Mouse (Mus musculus) forebrain, embryonic 10.5 days (tissue): ENCODE data around the gene Cpne2. TPM values are rescaled to one million over a fixed set of nuclear protein-coding genes. Genes with fewer than 3 reads are reported as not detected.
A peak's percentile ranks its signal among the peaks of the same experiment; 100 is the strongest.

Experiments used
- DNase-seq: peaks from one replicate; pipeline ENCODE4 v3.0.0-alpha.2; 2017; ENCODE audit warnings: low spot score; ENCODE audit errors: extremely low spot score
- H3K27ac ChIP-seq: fragments of 300-500 bp; sonication (generic); 2 replicates; pipeline ENCODE4 v1.5.1; 2016; ENCODE audit warnings: mild to moderate bottlenecking
- H3K27me3 ChIP-seq: fragments of 300-500 bp; sonication (generic); 2 replicates; pipeline ENCODE4 v1.6.1; 2016; ENCODE audit warnings: mild to moderate bottlenecking; ENCODE audit not compliant: poor library complexity, severe bottlenecking
- H3K36me3 ChIP-seq: fragments of 300-500 bp; sonication (generic); replicated peaks from 2 replicates; pipeline ENCODE4 v1.6.1; 2016; ENCODE audit warnings: mild to moderate bottlenecking, moderate library complexity
- H3K4me1 ChIP-seq: fragments of 300-500 bp; sonication (generic); 2 replicates; pipeline ENCODE4 v1.6.1; 2016
- H3K4me3 ChIP-seq: fragments of 300-500 bp; sonication (generic); 2 replicates; pipeline ENCODE4 v1.5.1; 2016; ENCODE audit warnings: mild to moderate bottlenecking, moderate library complexity
- H3K9me3 ChIP-seq: fragments of 300-500 bp; sonication (generic); 2 replicates; pipeline ENCODE4 v1.6.1; 2016; ENCODE audit warnings: mild to moderate bottlenecking, moderate library complexity
- WGBS: fragments of 180-500 bp; shearing (Covaris S2); methylation state at CpG from one replicate; pipeline ENCODE4 v1.1.7; 2016; 5-methylcytosine and 5-hydroxymethylcytosine counted together
- polyA plus RNA-seq: library from polyadenylated mRNA; unstranded; fragments of >200 nt; fragmentation: Nextera tagmentation; extraction: Ambion mirVana; gene quantifications from 2 replicates; pipeline ENCODE4 v1.2.1, GENCODE M21; 2016

Cpne2 gene
- polyA plus RNA-seq, 1 experiment from 2014 or later, result 16.3 TPM

GRCm38 (mm10) chr8:94521481-94521880 is 11.3 kb upstream of the Cpne2 start:
- H3K4me3 ChIP-seq, result no peak overlapping the region
- H3K27ac ChIP-seq, result no peak overlapping the region
- no peak for DNase-seq
- H3K9me3 ChIP-seq, result no peaks in the 10 kb centered on the region
- whole genome bisulfite sequencing, result 56% methylated on average over 4 of the region's 4 CpGs
- H3K27me3 ChIP-seq, result no peaks in the 10 kb centered on the region
- H3K4me1 ChIP-seq, result no peaks in the 10 kb centered on the region
- H3K36me3 ChIP-seq, result no peaks in the 10 kb centered on the region

GRCm38 (mm10) chr8:94522482-94522881 is 10.3 kb upstream of the Cpne2 start:
- Histone ChIP-seq H3K9me3 (no peaks in the 10 kb centered on the region), H3K4me1 (no peaks in the 10 kb centered on the region), H3K4me3 (no peak overlapping the region), H3K27ac (no peak overlapping the region), H3K27me3 (no peaks in the 10 kb centered on the region), H3K36me3 (no peaks in the 10 kb centered on the region)
- DNase-seq, result no peak
- WGBS, result 81% methylated on average over 3 of the region's 3 CpGs

- DNase-seq, result no peak
- Histone ChIP-seq H3K36me3 (no peaks in the 10 kb centered on the region), H3K4me1 (no peaks in the 10 kb centered on the region), H3K27me3 (peaks cover under 1% of the 10 kb centered on the region; the same call in 1 of the 2 replicates), H3K4me3 (no peak overlapping the region), H3K9me3 (no peaks in the 10 kb centered on the region), H3K27ac (no peak overlapping the region)
- 89% methylated on average over 9 of the region's 9 CpGs for WGBS
Observed at GRCm38 (mm10) chr8:94524554-94524953, 8.2 kb upstream of the Cpne2 start.

GRCm38 (mm10) chr8:94527178-94527577 is 5.6 kb upstream of the Cpne2 start:
- no peaks in the 10 kb centered on the region for H3K36me3 ChIP-seq
- H3K4me3 ChIP-seq, result no peak overlapping the region
- peaks cover 6% of the 10 kb centered on the region for H3K4me1 ChIP-seq
- peaks cover 26% of the 10 kb centered on the region for H3K27me3 ChIP-seq
- 90% methylated on average over 7 of the region's 7 CpGs for WGBS
- DNase-seq, result no peak
- no peak overlapping the region for H3K27ac ChIP-seq
- H3K9me3 ChIP-seq, result no peaks in the 10 kb centered on the region

GRCm38 (mm10) chr8:94528245-94528644 is 4.5 kb upstream of the Cpne2 start:
- Histone ChIP-seq H3K9me3 (no peaks in the 10 kb centered on the region), H3K27ac (no peak overlapping the region), H3K27me3 (peaks cover 36% of the 10 kb centered on the region), H3K36me3 (no peaks in the 10 kb centered on the region), H3K4me3 (no peak overlapping the region), H3K4me1 (peaks cover 16% of the 10 kb centered on the region)
- 56% methylated on average over 4 of the region's 4 CpGs for WGBS
- peak; percentile 48 for DNase-seq

- H3K4me1 ChIP-seq, result peaks cover 33% of the 10 kb centered on the region
- no peak overlapping the region for H3K4me3 ChIP-seq
- H3K27me3 ChIP-seq, result peaks cover 53% of the 10 kb centered on the region
- WGBS, result 72% methylated on average over 4 of the region's 4 CpGs
- DNase-seq, result no peak
- H3K9me3 ChIP-seq, result no peaks in the 10 kb centered on the region
- H3K36me3 ChIP-seq, result no peaks in the 10 kb centered on the region
- H3K27ac ChIP-seq, result no peak overlapping the region
Observed at GRCm38 (mm10) chr8:94529875-94530274, 2.9 kb upstream of the Cpne2 start.

- WGBS, result 94% methylated on average over 4 of the region's 4 CpGs
- no peaks in the 10 kb centered on the region for H3K36me3 ChIP-seq
- peaks cover 60% of the 10 kb centered on the region for H3K27me3 ChIP-seq
Observed at GRCm38 (mm10) chr8:94530643-94531042, 2.1 kb upstream of the Cpne2 start.

GRCm38 (mm10) chr8:94532000-94532399 is 790 bp upstream of the Cpne2 start:
- under 1% methylated on average over 8 of the region's 8 CpGs for WGBS
- H3K27me3 ChIP-seq, result peaks cover 66% of the 10 kb centered on the region
- H3K9me3 ChIP-seq, result no peaks in the 10 kb centered on the region
- no peaks in the 10 kb centered on the region for H3K36me3 ChIP-seq
- H3K4me3 ChIP-seq, result peak overlapping the region; percentile 73
- peaks cover 43% of the 10 kb centered on the region for H3K4me1 ChIP-seq
- peak overlapping the region; percentile 91 for H3K27ac ChIP-seq
- DNase-seq, result peak; percentile 53

More at GRCm38 (mm10) chr8:94530643-94531042, 2.1 kb upstream of the Cpne2 start:
- peaks cover 40% of the 10 kb centered on the region for H3K4me1 ChIP-seq
- no peak for DNase-seq
- H3K4me3 ChIP-seq, result no peak overlapping the region
- H3K27ac ChIP-seq, result no peak overlapping the region
- no peaks in the 10 kb centered on the region for H3K9me3 ChIP-seq

GRCm38 (mm10) chr8:94532525-94532872 is 291 bp upstream of the Cpne2 start:
- DNase-seq, result no peak
- peak overlapping the region; percentile 91 for H3K27ac ChIP-seq
- H3K9me3 ChIP-seq, result no peaks in the 10 kb centered on the region
- 0% methylated on average over 34 of the region's 34 CpGs for WGBS
- H3K4me3 ChIP-seq, result peak overlapping the region; percentile 73
- H3K4me1 ChIP-seq, result peaks cover 43% of the 10 kb centered on the region
- H3K36me3 ChIP-seq, result no peaks in the 10 kb centered on the region
- peaks cover 66% of the 10 kb centered on the region for H3K27me3 ChIP-seq

GRCm38 (mm10) chr8:94534612-94535011 is 1.8 kb downstream of the Cpne2 start:
- 55% methylated on average over 4 of the region's 4 CpGs for WGBS
- Histone ChIP-seq H3K27me3 (peaks cover 65% of the 10 kb centered on the region), H3K27ac (0 out of 2 replicates have a peak overlapping the region, but pooled peaks have one; percentile 48), H3K4me1 (peaks cover 43% of the 10 kb centered on the region), H3K4me3 (no peak overlapping the region), H3K9me3 (no peaks in the 10 kb centered on the region), H3K36me3 (no peaks in the 10 kb centered on the region)
- DNase-seq, result no peak

- peak overlapping the region; percentile 42; the same call in 1 of the 2 replicates for H3K27ac ChIP-seq
- no peak for DNase-seq
- WGBS, result 86% methylated on average over 7 of the region's 7 CpGs
- peaks cover 46% of the 10 kb centered on the region for H3K4me1 ChIP-seq
- no peaks in the 10 kb centered on the region for H3K36me3 ChIP-seq
- H3K9me3 ChIP-seq, result no peaks in the 10 kb centered on the region
- no peak overlapping the region for H3K4me3 ChIP-seq
- H3K27me3 ChIP-seq, result peaks cover 56% of the 10 kb centered on the region
Observed at GRCm38 (mm10) chr8:94535631-94536030, 2.8 kb downstream of the Cpne2 start.

- peaks cover 37% of the 10 kb centered on the region for H3K4me1 ChIP-seq
Observed at GRCm38 (mm10) chr8:94537456-94537855, 4.7 kb downstream of the Cpne2 start.

GRCm38 (mm10) chr8:94540025-94540424 is 7.2 kb downstream of the Cpne2 start:
- Histone ChIP-seq H3K9me3 (no peaks in the 10 kb centered on the region), H3K36me3 (no peaks in the 10 kb centered on the region), H3K4me3 (no peak overlapping the region), H3K27ac (no peak overlapping the region), H3K4me1 (peaks cover 12% of the 10 kb centered on the region), H3K27me3 (peaks cover 12% of the 10 kb centered on the region)
- 94% methylated on average over 2 of the region's 2 CpGs for whole genome bisulfite sequencing
- DNase-seq, result no peak

More at GRCm38 (mm10) chr8:94537456-94537855, 4.7 kb downstream of the Cpne2 start:
- DNase-seq, result no peak
- Histone ChIP-seq H3K27ac (no peak overlapping the region), H3K36me3 (no peaks in the 10 kb centered on the region), H3K27me3 (peaks cover 38% of the 10 kb centered on the region), H3K9me3 (no peaks in the 10 kb centered on the region), H3K4me3 (no peak overlapping the region)
- WGBS, result 80% methylated on average over 2 of the region's 2 CpGs
